Mouse (Mus musculus) duodenum, adult 2 months (tissue): ENCODE measurements around the gene Olfr193. TPM values are rescaled to one million over a fixed set of nuclear protein-coding genes. Genes with fewer than 3 reads are reported as not detected.

ENCODE experiments used
- polyA plus RNA-seq: library from polyadenylated mRNA; depleted of rRNA; stranded (reverse); fragments of >200 nt; gene quantifications from 2 replicates; pipeline ENCODE4 v1.2.3, GENCODE M21; 2012; ENCODE audit warnings: low replicate concordance; rRNA removed

Gene Olfr193
- not detected in 2 replicates for polyA plus RNA-seq

GRCm38 (mm10) chr16:59111781-59112180, at the start of gene Olfr193:
Gene Olfr193 (minus strand): TSS chr16:59111881.

GRCm38 (mm10) chr16:59146746-59147145, 35.1 kb upstream of the Olfr193 start, which contains the start of gene Olfr195:
Gene Olfr195 (plus strand): TSS chr16:59147046.

GRCm38 (mm10) chr16:59120969-59121368, 9.3 kb upstream of the Olfr193 start, which contains the start of gene Olfr194:
Gene Olfr194 (minus strand): TSS chr16:59121069.

GRCm38 (mm10) chr16:59089722-59090121, 22.0 kb downstream of the Olfr193 start, which contains the start of gene Olfr191:
Gene Olfr191 (minus strand): TSS chr16:59089822.

GRCm38 (mm10) chr16:59077905-59078304, 33.8 kb downstream of the Olfr193 start, which contains the start of gene Olfr190:
Gene Olfr190 (minus strand): TSS chr16:59078005.

Other genes starting within 250 kb of the Olfr193 start
- not detected in 2 replicates for gene Olfr177, start 237.1 kb downstream of the Olfr193 start, polyA plus RNA-seq
- gene Olfr178, start 219.8 kb downstream of the Olfr193 start, polyA plus RNA-seq, result not detected in 2 replicates
- gene Olfr181, start 183.1 kb downstream of the Olfr193 start, polyA plus RNA-seq, result not detected in 2 replicates
- not detected in 2 replicates for gene Olfr180, start 182.5 kb downstream of the Olfr193 start, polyA plus RNA-seq
- not detected in 2 replicates for gene Olfr183, start 116.5 kb downstream of the Olfr193 start, polyA plus RNA-seq
- gene Olfr186, start 81.6 kb downstream of the Olfr193 start, polyA plus RNA-seq, result not detected in 2 replicates
- not detected in 2 replicates for gene Olfr187, start 72.1 kb downstream of the Olfr193 start, polyA plus RNA-seq
- not detected in 2 replicates for gene Olfr190, start 33.9 kb downstream of the Olfr193 start, polyA plus RNA-seq
- not detected in 2 replicates for gene Olfr191, start 22.1 kb downstream of the Olfr193 start, polyA plus RNA-seq
- gene Olfr194, start 9.2 kb upstream of the Olfr193 start, polyA plus RNA-seq, result not detected in 2 replicates
- not detected in 2 replicates for gene Olfr195, start 35.2 kb upstream of the Olfr193 start, polyA plus RNA-seq
- gene Olfr196, start 58.6 kb upstream of the Olfr193 start, polyA plus RNA-seq, result not detected in 2 replicates
- not detected in 2 replicates for gene Olfr198, start 91.7 kb upstream of the Olfr193 start, polyA plus RNA-seq
- not detected in 2 replicates for gene Olfr199, start 107.9 kb upstream of the Olfr193 start, polyA plus RNA-seq
- gene Olfr201, start 160.8 kb upstream of the Olfr193 start, polyA plus RNA-seq, result not detected in 2 replicates
- not detected in 2 replicates for gene Olfr202, start 174.9 kb upstream of the Olfr193 start, polyA plus RNA-seq
- gene Olfr203, start 187.0 kb upstream of the Olfr193 start, polyA plus RNA-seq, result not detected in 2 replicates
- gene Olfr204, start 206.4 kb upstream of the Olfr193 start, polyA plus RNA-seq, result not detected in 2 replicates
- gene Olfr205, start 219.3 kb upstream of the Olfr193 start, polyA plus RNA-seq, result not detected in 2 replicates
- not detected in 2 replicates for gene Olfr206, start 237.4 kb upstream of the Olfr193 start, polyA plus RNA-seq